Mouse (Mus musculus) ES-Bruce4 (cell line): Measurements from ENCODE around the gene Mok.

Experiments used
- CTCF ChIP-seq: IDR thresholded peaks from one replicate; pipeline ENCODE4 v1.8.1; 2011; ENCODE audit warnings: low read depth, low read length
- POLR2A ChIP-seq: IDR thresholded peaks from one replicate; pipeline ENCODE4 v1.8.1; 2011; ENCODE audit warnings: low read length; ENCODE audit not compliant: insufficient read depth

GRCm38 (mm10) chr12:110816833-110817232, 23.9 kb downstream of the Mok start:
- TF ChIP-seq CTCF (no peak), POLR2A (no peak)
